Mouse (Mus musculus): ENCODE measurements around the gene Men1. TPM values are rescaled to one million over a fixed set of nuclear protein-coding genes. Genes with fewer than 3 reads are reported as not detected.

The Men1 gene
- total and polyA plus RNA-seq, 3 experiments: 24.9 to 67.8 (median 42.9) TPM

- dilution Hi-C loops (cut with MboI; ENCODE audit: extremely low pct_ligation_motif_present, extremely low pct_unique_long_range_greater_than_20kb, low sequenced_read_pairs) (no loop called here), in situ Hi-C loops (cut with MboI; ENCODE audit: low pct_ligation_motif_present, low pct_unique_long_range_greater_than_20kb, low sequenced_read_pairs) (no loop called here)
- Histone ChIP-seq H3K4me2 (ENCODE audit: insufficient read depth, low read depth, poor library complexity, severe bottlenecking) (no peak within 1 kb of the TSS), H3K4me1 (ENCODE audit: control insufficient read depth in 1 of 2, insufficient read depth in 2 of 2) (peaks cover 2 to 12% of the 10 kb centered on the region in 2 experiments; a peak in 2 of 4 replicates), H3K27me3 (replicated peaks) (no peaks in the 10 kb centered on the region), H3K9me3 (replicated peaks; ENCODE audit: low read length) (no peaks in the 10 kb centered on the region), H3K4me3 (replicated peaks in 1 of 3; ENCODE audit: low read depth in 2 of 3, low read length in 2 of 3, poor library complexity in 1 of 3) (no peak within 1 kb of the TSS), H3K9ac (ENCODE audit: insufficient read depth, low read depth) (no peak within 1 kb of the TSS), H3K36me3 (replicated peaks in 1 of 2; ENCODE audit: control insufficient read depth in 1 of 2, insufficient read depth in 1 of 2, low read length in 1 of 2) (peaks cover 9 to 36% of the 10 kb centered on the region in 2 experiments), H3K27ac (ENCODE audit: insufficient read depth, low read depth) (no peak within 1 kb of the TSS), H3K79me2 (replicated peaks; ENCODE audit: control insufficient read depth, extremely low read depth, insufficient read depth, poor library complexity, severe bottlenecking) (no peaks in the 10 kb centered on the region)
- TF ChIP-seq ZMIZ1 (IDR thresholded peaks at IDR 0.05; ENCODE audit: low read depth, low read length): no peak
- no peak for TF ChIP-seq EP300 (IDR thresholded peaks at IDR 0.05; ENCODE audit: low read length)
- no peak for TF ChIP-seq MAFK (IDR thresholded peaks at IDR 0.05; ENCODE audit: insufficient replicate concordance, low read length)
- no peak for TF ChIP-seq ZKSCAN1 (IDR thresholded peaks at IDR 0.05; ENCODE audit: borderline replicate concordance, low read depth, low read length)
- no peak for TF ChIP-seq NRF1 (IDR thresholded peaks at IDR 0.05; ENCODE audit: low read depth, low read length)
- TF ChIP-seq USF2 (conservative IDR thresholded peaks at IDR 0.05; ENCODE audit: low read depth, low read length): no peak
- TF ChIP-seq CHD1 (IDR thresholded peaks at IDR 0.05; ENCODE audit: low read depth, low read length): no peak
- TF ChIP-seq GABPA (IDR thresholded peaks at IDR 0.05; ENCODE audit: insufficient replicate concordance, low read depth, low read length): no peak
- no peak for TF ChIP-seq CHD2 (IDR thresholded peaks at IDR 0.05; ENCODE audit: low read length)
- TF ChIP-seq PAX5 (IDR thresholded peaks at IDR 0.05; ENCODE audit: low read length): no peak
- TF ChIP-seq MYC (IDR thresholded peaks at IDR 0.05; ENCODE audit: low read depth, low read length): no peak
- no peak for TF ChIP-seq TCF12 (IDR thresholded peaks at IDR 0.05; ENCODE audit: low read depth, low read length)
- TF ChIP-seq USF1 (IDR thresholded peaks at IDR 0.05; ENCODE audit: low read depth, low read length): no peak
- TF ChIP-seq KAT2A (IDR thresholded peaks at IDR 0.05; ENCODE audit: insufficient replicate concordance, low read length): no peak
- TF ChIP-seq ZNF384 (IDR thresholded peaks at IDR 0.05; ENCODE audit: low read depth, low read length): no peak
- TF ChIP-seq NELFE (IDR thresholded peaks at IDR 0.05; ENCODE audit: low read depth, low read length): no peak
- TF ChIP-seq HCFC1 (IDR thresholded peaks at IDR 0.05; ENCODE audit: low read depth, low read length): no peak
- no peak for TF ChIP-seq MXI1 (IDR thresholded peaks at IDR 0.05; ENCODE audit: low read depth, low read length)
- no peak for TF ChIP-seq IRF4 (IDR thresholded peaks at IDR 0.05; ENCODE audit: low read depth, low read length)
- no peak for DNase-seq (ENCODE audit: extremely low read depth)
Observed at GRCm38 (mm10) chr19:6384128-6384527, 49.3 kb downstream of the Men1 start, which contains the start of gene Pygm. Gene Pygm, plus strand, starts transcription at chr19:6384399.

GRCm38 (mm10) chr19:6384954-6385353 lies 50.2 kb downstream of the Men1 start:
- Histone ChIP-seq H3K4me3 (replicated peaks in 1 of 3; ENCODE audit: low read depth in 2 of 3, low read length in 2 of 3, poor library complexity in 1 of 3) (no peak overlapping the region), H3K4me1 (ENCODE audit: control insufficient read depth in 1 of 2, insufficient read depth in 2 of 2) (peaks cover 8 to 12% of the 10 kb centered on the region in 2 experiments), H3K4me2 (ENCODE audit: insufficient read depth, low read depth, poor library complexity, severe bottlenecking) (no peak overlapping the region), H3K9ac (ENCODE audit: insufficient read depth, low read depth) (no peak overlapping the region), H3K27me3 (replicated peaks) (no peaks in the 10 kb centered on the region), H3K79me2 (replicated peaks; ENCODE audit: control insufficient read depth, extremely low read depth, insufficient read depth, poor library complexity, severe bottlenecking) (no peaks in the 10 kb centered on the region), H3K36me3 (replicated peaks in 1 of 2; ENCODE audit: control insufficient read depth in 1 of 2, insufficient read depth in 1 of 2, low read length in 1 of 2) (peaks cover 3 to 38% of the 10 kb centered on the region in 2 experiments), H3K27ac (ENCODE audit: insufficient read depth, low read depth) (no peak overlapping the region), H3K9me3 (replicated peaks; ENCODE audit: low read length) (no peaks in the 10 kb centered on the region)
- DNase-seq (ENCODE audit: extremely low read depth): no peak
- in situ Hi-C loops (cut with MboI; ENCODE audit: low pct_ligation_motif_present, low pct_unique_long_range_greater_than_20kb, low sequenced_read_pairs): no loop called here
- TF ChIP-seq ETS1 (conservative IDR thresholded peaks at IDR 0.05; ENCODE audit: low read depth, low read length) (no peak), KAT2A (IDR thresholded peaks at IDR 0.05; ENCODE audit: insufficient replicate concordance, low read length) (no peak), RAD21 (IDR thresholded peaks at IDR 0.05; ENCODE audit: low read depth, low read length) (no peak), USF2 (conservative IDR thresholded peaks at IDR 0.05; ENCODE audit: low read depth, low read length) (no peak), POLR2A (IDR thresholded peaks at IDR 0.05; ENCODE audit: low read depth, low read length) (no peak), RCOR1 (conservative IDR thresholded peaks at IDR 0.05; ENCODE audit: low read depth, low read length) (no peak), MEF2A (IDR thresholded peaks at IDR 0.05; ENCODE audit: borderline replicate concordance, low read depth, low read length) (no peak), TBP (conservative IDR thresholded peaks at IDR 0.05; ENCODE audit: low read depth, low read length) (no peak), CHD1 (IDR thresholded peaks at IDR 0.05; ENCODE audit: low read depth, low read length) (no peak), MAZ (IDR thresholded peaks at IDR 0.05; ENCODE audit: low read depth, low read length) (no peak), ZKSCAN1 (IDR thresholded peaks at IDR 0.05; ENCODE audit: borderline replicate concordance, low read depth, low read length) (no peak), ZC3H11A (IDR thresholded peaks at IDR 0.05; ENCODE audit: low read depth, low read length) (no peak), EP300 (IDR thresholded peaks at IDR 0.05; ENCODE audit: low read length) (no peak), MYC (IDR thresholded peaks at IDR 0.05; ENCODE audit: low read depth, low read length) (no peak), IRF4 (IDR thresholded peaks at IDR 0.05; ENCODE audit: low read depth, low read length) (no peak), E2F4 (IDR thresholded peaks at IDR 0.05; ENCODE audit: insufficient replicate concordance, low read depth, low read length) (no peak), ELF1 (IDR thresholded peaks at IDR 0.05; ENCODE audit: low read depth, low read length) (no peak), CHD2 (IDR thresholded peaks at IDR 0.05; ENCODE audit: low read length) (no peak)
- dilution Hi-C loops (cut with MboI; ENCODE audit: extremely low pct_ligation_motif_present, extremely low pct_unique_long_range_greater_than_20kb, low sequenced_read_pairs): no loop called here
